Mouse (Mus musculus): Measurements from ENCODE around the gene Plekhj1. TPM values are rescaled to one million over a fixed set of nuclear protein-coding genes. Genes with fewer than 3 reads are reported as not detected.
A peak's percentile ranks its signal among the peaks of the same experiment; 100 is the strongest.

The Plekhj1 gene
- total and polyA plus RNA-seq, 3 experiments: 72.2 to 102 (median 83.6) TPM

DNA sequence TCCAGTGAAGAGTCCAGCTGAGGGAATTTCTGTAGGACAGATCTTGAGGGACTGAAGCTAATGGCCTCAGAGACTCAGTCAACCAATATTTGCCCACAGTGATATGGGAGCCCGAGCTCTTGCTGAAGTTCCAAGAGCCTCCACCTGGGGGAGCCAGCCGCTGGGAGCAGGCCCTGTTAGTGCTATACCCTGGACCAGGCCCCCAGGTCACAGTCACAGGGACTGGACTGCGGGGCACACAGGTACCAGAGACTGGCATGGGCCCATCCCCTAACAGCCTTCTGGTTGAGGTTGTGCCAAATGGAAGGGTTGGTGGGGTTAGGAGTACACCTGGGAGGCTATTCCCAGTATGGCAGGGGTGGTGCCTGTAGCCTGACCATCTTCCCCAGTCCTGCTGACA lies 7.5 kb upstream of the Plekhj1 start:
- peak; percentile 82 for DNase-seq

DNA sequence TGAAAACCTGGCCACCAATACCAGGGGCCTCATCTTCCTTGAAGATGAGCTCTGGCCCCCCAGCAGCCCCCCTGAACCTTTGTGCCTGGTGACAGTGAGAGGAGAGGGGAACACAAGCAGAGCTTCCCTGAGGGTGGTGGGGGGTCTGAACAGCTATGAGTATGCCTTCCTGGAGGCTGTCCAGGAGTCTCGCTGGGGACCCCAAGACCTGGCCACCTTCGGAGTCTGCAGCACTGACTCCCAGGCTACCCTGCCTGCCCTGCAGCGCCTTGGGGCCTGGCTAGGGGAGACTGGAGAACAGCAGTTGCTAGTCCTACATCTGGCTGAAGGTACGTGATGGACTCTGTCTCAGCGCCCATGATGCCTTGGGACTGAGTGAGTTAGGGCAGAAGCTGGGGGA lies 6.9 kb upstream of the Plekhj1 start:
- no peak for DNase-seq

DNA sequence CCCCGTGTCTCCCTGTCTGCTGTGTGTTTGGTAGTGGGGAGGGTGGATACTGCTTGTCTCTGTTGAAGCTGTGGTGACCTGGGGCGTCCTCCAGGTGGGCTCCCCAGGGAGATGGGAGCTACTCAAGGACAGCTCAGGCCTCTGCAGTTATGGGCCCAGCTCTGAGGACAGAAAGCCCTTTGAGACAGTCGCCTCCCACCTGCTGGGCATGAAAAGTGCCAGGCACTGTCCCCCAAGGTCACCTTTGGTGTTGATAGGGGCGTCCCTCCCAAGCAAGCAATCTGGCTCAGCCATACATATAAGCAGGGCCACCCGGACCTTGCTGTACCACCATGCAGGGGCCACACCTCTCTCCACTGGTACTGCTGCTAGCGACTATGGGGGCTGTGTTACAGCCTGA lies 6.5 kb upstream of the Plekhj1 start, which contains the start of gene Amh:
Gene Amh, plus strand, starts transcription at position 328 of the 400 bp plus-strand sequence.
- DNase-seq: no peak

DNA sequence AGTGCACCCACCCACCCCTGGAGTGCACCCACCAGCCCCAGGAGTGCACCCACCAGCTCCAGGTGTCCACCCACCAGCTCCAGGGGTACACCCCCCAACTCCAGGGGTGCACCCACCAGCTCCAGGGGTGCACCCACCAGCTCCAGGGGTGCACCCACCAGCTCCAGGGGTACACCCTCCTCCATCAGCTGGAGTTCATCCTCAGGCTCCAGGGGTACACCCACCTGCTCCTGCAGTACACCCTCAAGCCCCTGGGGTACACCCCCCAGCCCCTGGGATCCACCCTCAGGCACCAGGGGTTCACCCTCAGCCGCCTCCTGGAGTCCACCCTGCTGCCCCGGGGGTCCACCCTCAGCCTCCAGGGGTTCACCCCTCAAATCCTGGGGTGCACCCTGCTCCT lies 5.9 kb upstream of the Plekhj1 start:
- no peak for DNase-seq

DNA sequence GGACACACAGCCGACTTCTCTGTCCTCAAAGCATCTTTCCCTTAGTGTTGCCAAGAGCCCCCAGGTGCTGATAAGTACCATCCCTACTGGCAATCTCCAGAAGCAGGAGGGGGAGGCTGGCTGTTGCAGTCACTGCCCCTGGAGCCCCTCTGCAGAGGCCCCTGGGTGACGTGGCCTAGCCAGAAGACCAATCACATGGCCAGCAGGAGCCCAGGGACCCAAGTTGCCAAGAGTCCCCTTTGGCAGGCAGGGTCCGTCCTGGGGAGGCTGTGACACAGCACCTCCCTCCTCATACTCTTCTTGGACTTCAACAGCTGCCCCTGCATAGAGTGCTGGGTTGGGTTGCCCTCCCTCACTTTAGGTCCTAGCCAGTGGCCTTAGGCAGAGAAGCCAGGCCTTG lies 4.6 kb upstream of the Plekhj1 start:
- no peak for DNase-seq

DNA sequence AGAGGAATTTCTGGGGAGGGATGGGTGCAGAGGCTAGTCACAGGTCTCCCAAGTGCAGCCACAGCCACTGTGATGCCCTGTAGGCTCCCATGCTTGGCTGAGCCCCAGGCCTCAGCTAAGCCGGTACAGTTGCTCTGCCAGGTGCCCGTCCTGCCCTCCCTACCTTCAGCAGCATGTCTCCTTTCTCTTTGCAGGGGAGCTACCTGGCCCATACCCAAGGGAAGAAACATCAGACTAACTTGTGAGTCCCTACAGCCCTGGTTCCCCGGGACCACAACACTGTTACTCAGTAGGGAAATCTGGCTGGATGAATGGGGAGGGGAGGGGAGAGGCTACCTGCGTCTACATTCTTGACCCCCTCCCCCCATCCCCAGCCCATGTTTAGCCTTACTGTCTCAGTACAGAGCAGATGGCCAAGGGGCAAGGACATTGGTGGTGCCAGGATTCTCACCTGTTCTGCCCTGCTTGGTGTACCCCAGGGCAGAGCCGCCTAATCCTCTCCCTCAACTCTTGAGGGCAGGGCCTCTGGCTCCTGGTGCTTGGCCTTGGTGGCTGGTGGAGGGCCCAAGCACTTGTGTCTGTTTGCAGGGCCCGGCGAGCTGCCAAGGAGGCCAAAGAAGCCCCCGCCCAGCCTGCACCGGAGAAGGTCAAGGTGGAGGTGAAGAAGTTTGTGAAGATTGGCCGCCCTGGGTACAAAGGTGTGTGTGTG lies 3.9 kb upstream of the Plekhj1 start:
- DNase-seq: no peak

DNA sequence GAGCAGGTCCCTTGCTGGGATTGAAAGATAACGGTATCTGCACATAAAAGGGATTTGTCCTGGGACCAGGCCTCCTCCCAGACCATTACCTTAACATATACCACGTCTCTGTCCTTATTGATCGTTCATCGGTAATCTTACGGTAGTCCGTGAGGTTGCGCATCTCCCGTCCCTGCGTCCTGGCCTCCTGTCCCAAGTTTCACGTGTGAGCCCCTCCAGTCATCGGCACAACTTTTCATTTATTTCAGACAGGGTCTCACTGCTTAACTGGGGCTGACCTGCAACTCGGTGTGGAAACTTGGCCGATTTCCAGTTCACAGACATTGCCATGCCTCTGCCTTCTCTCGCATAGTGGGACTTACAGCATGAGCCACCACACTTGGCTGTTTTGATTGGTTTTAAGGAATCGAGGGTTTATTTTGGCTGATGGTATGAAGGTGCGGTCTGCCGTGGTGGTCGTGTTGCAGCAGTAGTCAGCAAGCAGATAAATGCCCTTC lies 692 bp upstream of the Plekhj1 start:
- DNase-seq: no peak

DNA sequence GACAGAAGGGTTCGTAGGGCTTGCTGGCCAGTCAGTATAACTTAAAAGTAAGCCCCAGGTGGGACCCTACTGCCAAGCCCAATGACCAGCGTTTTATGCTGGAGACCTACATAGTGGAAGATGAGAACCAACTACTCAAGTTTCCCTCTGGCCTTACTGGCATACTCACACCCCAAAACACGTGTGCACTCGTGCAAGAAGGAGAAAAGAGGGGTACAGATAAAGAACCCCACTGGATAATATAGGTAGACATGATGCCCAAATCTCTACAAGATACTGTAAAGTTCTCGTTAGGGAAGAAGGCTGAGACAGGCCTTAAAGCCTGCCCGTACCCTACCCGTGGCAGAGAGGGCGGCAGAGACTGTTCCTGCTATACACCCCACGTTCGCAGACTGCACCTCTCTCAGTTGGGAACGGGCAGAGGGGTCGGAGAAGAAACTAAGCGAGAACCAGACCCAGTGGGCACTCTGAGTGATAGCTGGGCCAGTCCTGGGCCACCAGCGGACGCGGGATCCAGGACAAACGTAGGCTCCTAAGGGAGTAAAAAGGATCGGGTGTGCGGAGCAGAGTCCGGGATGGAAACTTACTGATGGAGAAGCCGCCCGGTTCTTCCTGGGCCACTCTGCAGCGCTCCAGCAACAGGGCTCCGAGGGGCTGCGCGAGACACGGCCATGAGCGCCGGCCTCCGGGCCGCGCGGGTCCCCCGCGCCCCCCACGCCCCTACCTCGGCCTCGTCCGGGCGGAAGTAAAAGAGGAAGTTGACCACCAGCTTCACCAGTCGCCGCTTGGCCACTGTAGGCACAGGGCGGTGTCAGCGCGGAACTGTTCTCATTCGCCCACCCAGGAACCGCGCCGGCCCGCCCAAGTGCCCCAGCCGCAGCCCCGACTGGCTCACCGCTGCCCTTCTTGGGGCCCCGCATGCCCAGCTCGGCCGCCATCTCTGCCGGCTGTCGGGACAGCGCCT lies 958 bp downstream of the Plekhj1 start:
- DNase-seq: no peak

DNA sequence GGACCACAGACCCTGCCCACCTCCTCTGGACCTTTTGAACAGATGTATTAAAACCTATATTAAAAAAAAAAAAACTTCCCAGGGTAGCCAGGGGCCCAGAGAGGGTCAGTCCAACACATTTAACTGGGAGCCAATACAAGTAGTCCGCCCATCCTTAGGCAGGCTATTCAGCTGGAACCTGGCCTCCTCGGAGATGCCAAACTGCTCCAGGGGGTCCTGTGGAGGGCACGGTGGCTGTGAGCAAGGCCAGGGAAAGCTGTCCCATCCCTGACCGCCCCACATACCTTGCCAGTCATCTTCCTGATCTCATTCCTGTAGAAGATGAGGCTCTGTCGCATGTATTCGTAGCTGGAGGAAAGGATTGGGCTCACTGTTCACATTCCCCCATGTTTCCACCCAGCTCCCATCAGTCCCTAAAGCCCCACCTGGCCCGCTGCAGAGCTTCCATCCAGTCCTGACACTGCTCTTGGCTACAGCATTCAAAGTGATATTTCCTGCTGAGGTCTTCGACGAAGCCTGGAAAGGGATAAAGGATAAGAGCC lies 2.0 kb downstream of the Plekhj1 start:
- no peak for DNase-seq

DNA sequence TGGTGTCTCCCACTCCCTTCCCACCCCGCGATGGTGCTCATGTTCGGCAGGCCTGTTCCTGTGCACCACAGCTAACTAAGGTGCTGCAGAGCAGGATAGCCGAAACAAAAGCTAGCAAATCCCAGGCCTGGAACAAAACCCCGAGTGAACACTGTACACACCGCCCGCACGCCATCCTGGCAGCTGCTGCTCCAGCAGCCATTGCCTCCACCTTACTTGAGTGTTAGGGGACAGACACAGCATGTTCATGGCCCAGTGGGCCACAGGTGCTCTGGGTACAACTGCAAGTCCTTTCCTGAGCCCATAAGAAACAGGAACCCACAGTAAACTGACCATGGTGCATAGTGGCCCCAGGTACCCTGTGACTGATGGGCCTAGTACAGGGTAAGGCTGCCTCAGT lies 3.7 kb downstream of the Plekhj1 start:
- DNase-seq: no peak

DNA sequence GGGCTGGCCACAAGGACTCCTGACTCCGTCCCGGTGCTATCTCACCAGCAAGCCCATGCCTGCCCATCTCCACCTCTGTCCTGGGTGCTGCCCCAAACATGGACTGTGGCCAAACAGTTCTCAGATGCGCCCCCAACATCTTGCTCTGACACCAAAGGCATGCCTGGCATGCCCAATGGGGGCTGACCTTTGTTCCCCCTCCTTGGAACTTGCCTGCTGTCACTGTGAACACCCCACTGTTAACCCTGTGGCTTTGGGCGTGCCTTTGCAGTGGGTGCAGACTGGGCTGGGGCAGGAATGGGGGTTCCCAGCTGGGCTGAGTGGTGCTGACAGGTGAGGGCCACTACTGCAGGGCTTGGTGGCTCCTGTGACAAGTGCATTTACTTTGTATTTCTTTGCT lies 4.6 kb downstream of the Plekhj1 start:
- no peak for DNase-seq

DNA sequence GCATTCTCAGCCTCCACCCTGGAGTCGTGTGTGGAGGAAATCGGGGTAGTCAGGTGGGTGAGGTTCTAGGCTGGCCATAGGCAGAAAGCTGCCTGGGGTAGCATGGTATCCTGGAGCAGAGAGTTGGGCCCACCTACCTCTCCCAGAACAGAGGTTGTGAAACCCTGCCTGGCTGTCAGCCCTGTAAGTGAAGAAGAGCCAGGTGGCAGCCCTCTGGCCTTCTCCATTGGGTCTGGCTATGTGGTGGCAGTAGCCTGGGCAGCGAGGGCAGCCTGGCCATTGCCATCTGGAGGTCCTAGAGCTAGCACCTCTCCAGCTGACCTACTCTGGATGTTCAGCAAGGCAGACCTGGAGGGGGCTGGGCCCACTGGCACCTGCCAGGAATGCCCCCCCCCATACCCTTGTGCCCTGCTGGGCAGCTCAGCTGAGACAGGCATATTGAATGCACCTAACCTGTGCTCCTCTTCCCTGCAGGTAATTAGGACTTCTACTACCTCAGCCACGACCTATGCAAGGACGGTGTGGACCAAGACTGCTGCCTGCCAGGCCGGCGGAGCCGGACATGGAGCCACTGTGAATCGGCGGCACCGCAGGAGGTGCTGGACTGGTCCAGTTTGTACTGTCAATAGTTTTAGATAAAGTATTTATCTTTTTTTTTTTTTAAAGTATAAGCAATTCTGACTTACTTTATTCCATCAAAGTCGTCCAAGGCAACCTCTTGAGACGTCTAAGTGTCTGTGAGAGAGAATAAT lies 5.2 kb downstream of the Plekhj1 start:
- DNase-seq: peak; percentile 48

DNA sequence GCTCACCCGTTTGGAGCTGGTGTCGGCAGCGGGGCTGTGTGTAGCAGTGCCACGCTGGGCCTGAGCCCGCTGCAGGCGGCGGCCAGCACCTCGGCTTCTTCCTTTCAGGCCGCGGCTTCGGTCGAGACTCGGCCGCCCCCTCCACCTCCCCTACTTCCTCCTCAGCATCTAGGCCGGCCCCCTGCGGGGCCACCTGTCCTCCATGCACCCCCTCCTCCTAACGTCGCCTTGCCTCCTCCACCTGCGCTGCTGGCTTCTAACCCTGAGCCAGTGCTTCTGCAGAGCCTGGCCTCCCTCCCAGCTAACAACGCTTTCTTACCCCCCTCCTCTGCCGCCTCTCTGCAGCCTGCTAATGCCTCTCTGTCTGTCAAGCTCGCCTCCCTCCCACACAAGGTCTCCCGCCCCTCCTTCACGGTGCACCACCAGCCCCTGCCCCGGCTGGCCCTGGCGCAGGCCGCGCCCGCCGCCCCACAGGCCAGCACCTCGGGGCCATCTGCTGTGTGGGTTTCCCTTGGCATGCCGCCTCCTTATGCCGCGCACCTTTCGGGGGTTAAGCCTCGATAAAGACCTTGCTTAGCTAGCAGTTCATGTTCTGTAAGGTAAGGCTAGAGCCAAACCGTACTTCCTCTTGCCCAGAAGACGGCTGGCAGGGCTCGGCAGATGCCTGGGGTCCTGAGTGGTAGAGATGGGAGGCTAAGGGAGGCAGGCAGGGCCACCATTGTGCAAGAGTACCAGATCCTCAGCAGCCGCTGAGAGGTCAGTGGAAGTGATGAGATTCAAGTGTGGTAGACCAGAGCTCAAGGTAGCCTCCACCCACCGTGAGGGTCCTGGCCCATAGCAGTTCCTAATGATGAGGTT lies 6.0 kb downstream of the Plekhj1 start:
- DNase-seq: no peak

DNA sequence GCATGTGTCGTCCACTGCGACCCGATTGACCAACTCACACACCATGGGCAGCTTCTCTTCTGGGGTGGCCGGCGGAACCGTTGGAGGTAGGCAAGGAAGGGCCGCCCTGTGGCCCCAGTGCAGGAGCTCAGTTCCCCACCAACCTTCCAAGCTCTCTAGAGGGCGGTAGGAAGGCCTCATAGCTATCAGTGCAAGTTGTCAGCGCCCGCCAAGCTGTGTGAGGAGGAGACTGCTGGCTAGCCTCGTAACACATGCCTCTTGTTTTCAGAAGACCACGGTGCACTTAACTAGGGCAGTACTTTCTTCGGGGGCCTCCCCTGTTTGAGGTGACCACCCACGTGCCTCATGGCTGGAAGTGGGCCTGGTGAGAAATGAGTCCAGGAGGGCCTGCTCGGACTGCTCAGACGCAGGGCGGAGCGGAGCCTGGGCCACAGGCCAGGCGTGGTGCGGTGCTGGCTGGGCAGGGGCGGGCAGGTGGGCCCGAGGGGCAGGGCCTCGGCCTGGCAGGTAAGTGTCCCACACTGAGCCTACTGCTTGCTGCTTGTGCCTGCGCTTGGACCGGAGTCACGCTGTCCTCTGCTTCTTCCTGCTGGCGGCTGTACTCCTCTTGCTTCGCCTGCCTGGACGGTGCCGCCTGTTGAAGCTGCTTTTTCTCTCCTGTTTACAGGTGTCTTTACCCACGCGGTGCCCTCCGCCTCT lies 6.8 kb downstream of the Plekhj1 start:
- DNase-seq: no peak

DNA sequence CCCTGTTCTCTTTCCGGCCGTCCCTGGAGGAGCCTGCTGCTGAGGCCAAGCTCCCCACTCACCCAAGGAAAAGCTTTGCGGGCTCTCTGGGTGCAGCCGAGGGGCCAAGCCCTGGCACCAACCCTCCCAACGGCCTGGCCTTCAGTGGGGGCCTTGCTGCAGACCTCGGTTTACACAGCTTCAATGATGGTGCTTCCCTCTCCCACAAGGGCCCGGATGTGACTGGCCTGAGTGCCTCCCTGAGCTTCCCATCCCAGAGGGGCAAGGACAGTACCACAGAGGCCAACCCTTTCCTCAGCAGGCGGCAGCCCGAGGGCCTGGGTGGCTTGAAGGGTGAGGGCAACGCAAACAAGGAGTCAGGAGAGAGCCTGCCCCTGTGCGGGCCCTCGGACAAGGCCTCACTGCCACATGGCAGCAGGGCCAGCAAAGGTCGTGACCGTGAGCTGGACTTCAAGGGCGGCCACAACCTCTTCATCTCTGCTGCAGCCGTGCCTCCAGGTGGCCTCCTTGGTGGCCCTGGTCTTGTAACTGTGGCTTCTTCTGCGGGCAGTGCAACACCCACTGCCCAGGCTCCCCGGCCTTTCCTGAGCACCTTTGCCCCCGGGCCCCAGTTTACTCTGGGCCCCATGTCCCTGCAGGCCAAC lies 7.5 kb downstream of the Plekhj1 start:
- peak; percentile 73 for DNase-seq

DNA sequence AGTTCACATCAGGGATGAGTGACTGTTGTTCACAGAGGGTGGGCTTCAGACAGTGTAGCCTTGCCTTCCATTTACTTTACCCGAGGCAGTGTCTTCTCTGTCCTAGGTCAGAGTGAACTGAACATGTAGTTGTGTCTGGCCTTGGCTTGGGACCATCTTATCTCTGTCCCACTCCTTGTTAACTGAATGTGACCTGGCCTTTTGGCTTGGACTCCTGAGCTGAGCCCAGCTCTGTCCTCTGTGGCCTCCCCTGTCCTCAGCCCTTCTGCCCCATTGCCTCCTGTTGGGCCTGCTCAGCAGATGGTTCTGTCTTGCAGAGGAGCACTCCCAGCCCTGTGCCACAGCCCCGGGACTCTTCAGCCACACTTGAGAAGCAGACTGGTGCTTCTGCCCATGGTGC lies 10.9 kb downstream of the Plekhj1 start:
- no peak for DNase-seq

DNA sequence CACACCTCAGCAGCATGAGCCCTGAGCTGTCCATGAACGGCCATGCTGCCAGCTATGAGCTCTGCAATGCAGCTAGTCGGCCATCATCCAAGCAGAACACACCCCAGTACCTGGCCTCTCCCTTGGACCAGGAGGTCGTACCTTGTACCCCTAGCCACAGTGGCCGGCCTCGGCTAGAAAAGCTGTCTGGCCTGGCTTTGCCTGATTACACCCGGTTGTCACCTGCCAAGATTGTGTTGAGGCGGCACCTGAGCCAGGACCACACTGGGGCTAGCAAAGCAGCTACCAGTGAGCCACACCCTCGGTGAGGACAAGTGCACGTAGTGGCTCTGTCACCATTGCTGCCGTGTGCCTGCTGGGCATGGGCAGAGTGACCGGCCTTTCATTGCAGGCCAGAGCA lies 12.5 kb downstream of the Plekhj1 start:
- no peak for DNase-seq

DNA sequence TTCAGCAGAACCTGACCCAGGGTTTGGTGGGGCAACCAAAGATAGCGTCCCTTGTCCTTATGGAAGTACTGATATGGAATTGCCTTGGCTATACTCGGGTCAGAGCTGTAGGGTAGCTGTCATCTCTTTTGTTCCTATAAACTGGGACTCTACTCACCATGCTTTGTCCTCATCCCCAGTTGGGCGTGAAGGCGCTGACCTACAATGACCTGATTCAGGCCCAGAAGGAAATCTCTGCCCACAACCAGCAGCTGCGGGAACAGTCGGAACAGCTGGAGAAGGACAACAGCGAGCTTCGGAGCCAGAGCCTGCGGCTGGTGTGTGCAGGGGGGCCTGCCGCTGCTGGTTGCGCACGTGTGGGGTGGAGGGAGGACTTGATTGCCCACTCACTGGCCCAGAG lies 13.6 kb downstream of the Plekhj1 start:
- no peak for DNase-seq

DNA sequence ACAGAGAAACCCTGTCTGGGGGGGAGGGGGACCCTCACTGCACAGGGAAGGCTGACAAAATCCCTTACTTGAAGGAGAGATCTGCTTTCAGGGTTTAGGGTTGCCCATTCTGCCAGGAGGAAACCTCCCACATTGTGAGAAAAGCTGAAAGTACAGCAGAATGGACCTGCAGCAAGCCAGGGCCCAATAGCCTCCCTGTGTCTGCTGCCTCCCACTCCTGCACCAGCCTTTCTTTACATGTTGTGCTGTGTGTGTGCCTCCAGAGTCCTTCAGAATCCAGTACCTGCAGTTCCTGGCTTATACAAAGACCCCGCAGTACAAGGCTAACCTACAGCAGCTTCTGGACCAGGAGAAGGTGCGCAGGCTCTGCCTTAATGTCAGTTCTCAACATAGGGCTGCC lies 14.1 kb downstream of the Plekhj1 start:
- no peak for DNase-seq

DNA sequence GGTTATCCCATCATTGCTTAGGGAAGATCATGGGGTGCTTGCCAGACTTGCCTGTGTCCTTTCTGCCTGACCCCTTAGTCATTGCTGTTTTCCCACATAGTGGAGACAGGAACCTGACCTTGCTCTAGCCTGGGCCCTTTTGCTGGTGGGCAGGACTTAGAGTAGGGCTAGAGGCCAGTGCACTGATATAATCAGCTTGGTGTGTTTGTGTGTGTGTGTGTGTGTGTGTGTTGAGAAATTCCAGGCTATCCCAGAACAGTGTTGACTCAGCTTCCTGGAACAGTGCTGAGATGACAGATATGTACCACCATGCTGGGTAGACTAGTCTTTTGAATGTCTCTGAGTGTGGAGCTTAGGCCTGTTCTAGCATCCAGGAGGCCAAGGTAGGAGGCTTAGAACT lies 18.9 kb downstream of the Plekhj1 start:
- DNase-seq: peak; percentile 84

Data from adrenal gland, adult 2 months (tissue).